Mouse (Mus musculus): Measurements from ENCODE around the gene Poc1a.

The Poc1a gene

DNA sequence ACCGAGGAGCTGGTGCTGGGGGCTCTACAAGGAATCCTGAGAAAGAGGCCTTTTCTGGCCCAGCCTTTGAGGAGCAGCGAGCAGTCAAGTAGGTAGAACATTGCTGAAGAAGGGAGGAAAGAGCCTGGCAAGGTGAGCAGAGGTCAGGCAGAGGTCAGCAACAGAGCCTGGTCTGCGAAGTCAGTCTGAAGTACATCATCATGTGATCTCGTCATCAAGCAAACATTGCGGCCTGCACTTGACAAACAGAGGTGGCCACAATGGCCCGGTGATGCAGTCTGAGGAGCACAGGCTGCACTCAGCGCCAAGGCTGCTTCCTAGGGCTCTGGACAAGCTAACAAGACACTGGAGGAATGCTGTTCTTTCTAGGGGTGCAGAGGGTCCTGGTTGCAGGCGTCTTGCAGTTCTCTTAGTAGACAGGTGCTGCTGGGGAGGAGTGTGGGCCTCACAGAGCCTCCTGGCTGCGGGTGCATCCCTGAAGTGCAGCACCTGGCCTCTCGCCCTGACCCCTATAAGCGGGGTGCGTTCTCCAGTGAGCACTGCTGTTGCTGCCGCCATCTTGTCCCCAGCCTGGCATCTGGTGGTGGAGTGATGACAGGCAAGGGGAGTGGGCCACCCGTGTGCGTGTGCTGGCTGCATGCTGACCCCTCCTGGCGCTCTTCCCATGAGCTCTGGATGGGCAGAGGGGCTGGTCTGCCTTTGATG, 21.7 kb downstream of the Poc1a start:
- DNase-seq, result no peak

- no peak for DNase-seq
These were observed 22.6 kb downstream of the Poc1a start for GRCm38 (mm10) chr9:106303460-106303960.

- DNase-seq, result no peak
These were observed 24.4 kb downstream of the Poc1a start for GRCm38 (mm10) chr9:106305228-106305627.

- DNase-seq, result peak; percentile 86
These were observed 25.9 kb downstream of the Poc1a start for GRCm38 (mm10) chr9:106306662-106307351.

DNA sequence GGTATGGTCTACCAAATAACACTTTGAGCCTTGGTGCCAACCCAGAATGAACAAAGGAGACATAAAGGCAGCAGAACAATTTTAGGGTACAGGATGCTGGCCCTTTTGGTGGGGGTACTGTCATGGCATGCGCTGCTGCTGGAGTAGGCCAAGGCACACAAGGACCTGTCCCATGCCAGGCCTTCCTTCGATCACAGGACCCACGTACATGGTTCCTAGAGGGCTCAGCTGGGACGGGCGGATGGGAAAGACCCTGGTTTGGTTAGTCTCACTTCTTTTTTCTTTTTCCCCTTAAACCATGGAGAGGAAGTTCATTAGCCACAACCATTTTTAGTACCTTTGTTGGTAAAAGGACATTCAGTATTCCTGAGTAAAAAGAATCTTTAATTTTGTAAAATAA, 27.3 kb downstream of the Poc1a start:
- DNase-seq, result no peak

DNA sequence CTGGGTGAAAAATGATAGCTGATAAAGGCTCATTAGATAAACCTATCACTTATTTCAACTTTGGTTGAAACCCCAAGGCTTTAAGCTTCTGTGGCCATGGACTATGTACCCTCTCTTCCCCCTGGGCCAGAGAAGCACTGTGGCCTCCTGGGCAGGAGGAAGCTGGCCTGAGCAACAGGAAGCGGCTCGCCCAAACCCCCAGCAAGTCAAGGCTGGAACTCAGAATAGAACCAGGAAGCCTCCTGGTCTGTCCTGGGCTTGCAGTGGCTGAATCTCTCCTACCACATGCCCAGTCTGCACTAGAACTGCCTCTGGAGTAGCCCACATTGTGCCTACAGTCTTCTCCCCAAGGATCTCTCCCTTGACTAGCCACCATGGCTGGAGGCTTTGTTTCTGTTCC, 27.7 kb downstream of the Poc1a start:
- peak; percentile 27 to 50 for DNase-seq

DNA sequence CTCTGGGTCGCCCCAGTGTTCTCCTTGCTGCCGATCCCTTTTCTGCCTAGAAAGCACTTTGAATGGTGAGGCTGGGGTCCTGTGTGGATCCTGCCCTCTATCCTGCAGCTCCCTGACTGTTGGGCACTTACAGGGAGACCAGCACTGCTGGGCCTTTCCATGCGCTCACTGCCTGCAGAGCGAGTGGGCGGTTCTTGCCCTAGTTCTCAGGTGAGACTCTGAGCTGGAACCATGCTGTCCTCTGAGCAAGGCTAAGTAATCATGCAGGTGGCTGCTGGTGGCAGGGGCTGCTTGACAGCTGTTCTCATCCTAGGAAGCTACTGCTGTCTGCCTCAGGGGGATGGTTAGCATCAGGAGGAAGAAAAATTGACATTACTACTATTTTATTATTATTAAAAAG, 28.1 kb downstream of the Poc1a start:
- no peak for DNase-seq

DNA sequence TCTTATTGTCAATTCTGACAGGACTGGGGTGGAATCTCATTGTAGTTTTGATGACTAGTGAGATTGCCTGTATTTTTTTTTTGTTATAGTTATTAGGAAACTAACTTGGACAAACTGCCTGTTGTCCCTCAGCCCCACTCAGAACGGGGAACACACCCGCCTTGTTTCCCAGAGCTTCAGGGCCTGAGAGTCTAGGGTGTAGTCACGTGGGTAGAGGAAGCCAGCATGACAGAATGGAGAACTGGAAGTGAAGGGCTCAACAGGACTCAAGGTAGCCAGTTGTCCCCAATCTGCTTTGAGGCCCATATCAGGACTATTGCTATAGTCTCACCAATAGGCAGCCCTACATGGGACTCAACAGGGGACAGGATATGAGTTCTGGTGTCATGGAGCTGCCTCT, 29.0 kb downstream of the Poc1a start:
- DNase-seq, result no peak

- DNase-seq, result no peak
These were observed 30.8 kb downstream of the Poc1a start for GRCm38 (mm10) chr9:106311625-106312191.

DNA sequence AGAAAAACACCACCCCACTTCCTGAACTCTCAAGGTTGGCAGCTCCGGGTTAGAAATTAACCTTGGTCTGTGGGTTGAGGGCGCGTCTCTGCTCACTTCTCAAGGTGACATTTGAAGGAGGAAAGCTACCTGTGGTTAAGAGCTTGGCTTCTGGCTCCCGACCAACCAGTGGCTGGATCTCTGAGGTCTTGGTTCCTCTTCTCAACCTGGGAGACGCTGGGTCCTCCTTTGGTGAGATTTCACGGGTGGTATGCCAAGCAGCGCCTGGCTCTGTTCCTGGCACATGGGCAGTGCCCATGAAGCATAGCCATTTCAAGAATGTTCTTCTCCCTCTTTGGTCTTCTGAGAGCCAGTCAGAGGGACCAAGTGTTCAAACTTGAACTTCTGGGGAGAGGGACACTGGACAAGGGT, 32.1 kb downstream of the Poc1a start:
- DNase-seq, result peak in 1 of 2 experiments; percentile 40

DNA sequence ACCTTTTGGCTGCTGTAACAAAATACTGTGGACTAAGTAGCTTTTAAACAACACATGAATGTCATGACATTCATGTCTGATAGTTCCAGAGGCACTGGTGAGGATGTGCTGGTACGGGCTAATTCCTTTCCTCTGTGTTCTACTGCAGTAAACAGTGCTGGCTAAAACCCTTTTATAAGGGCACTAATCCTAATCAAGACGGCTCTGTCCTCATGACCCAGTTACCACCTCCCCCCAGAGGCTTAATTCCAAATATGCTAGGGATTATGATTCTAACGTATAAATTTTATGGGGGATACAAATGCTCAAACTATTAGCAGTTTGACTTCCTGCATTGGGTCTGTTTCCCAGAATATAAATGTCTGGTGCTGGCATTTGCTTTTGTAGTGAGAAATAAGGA, 33.3 kb downstream of the Poc1a start:
- no peak for DNase-seq

DNA sequence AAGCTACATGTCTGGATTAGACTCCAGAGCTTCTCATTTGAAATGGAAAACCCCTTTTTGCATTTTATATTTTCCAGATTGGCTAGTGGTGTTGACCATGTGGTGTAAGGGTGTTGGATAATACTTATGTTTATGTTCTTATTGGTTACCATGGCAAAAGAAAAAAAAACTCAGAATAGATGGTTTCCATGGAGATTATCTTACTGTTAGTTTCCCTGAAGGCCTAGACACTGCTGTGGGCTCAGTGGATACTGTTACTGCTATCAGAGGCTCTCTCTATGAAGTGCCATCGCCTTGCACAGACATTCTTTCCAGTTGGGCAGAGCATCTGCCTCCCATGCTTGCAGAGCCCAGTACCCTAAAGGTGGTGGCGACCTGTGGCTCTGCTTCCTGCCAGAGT, 37.2 kb downstream of the Poc1a start:
- no peak for DNase-seq

DNA sequence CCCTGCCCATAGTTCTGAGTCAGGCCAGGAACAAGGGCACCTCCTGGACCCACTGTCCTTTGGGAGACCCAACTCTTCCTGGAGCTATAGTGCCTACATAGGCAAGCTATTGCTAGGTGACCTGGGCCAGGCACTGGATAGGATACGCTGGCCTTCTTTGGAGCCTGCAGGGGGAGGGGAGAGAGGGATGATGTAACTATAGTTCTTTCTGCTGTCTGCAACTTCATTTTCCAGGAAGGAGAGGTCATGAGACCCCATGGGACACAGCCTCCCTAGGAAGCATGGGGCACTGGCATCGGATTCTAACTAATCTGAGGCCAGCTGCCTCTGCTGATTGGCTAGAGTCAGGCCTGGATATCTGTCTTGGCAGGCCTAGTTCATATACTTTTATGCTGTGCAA, 38.2 kb downstream of the Poc1a start:
- DNase-seq, result no peak

- DNase-seq, result no peak
These were observed 41.6 kb downstream of the Poc1a start for GRCm38 (mm10) chr9:106322497-106322896.

DNA sequence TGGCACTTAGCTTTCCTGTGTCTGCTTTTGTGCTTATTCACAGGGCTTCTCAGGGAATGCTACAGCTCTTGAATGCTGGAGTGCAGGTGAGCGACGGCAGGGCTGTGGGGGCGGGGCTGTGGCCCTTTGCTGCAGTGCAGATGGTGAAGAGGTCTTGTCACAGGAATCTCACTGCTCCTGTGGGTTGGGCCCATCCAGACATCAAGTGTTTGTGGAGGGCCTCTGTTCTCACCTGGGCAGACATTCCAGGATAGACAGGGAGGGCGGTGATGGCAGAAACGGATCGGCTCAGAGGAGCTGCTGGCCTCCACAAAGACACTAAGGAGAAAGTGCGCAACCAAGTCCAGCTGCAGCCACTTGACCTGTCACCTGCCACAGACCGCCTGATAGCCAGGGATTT, 45.4 kb downstream of the Poc1a start:
- no peak for DNase-seq

DNA sequence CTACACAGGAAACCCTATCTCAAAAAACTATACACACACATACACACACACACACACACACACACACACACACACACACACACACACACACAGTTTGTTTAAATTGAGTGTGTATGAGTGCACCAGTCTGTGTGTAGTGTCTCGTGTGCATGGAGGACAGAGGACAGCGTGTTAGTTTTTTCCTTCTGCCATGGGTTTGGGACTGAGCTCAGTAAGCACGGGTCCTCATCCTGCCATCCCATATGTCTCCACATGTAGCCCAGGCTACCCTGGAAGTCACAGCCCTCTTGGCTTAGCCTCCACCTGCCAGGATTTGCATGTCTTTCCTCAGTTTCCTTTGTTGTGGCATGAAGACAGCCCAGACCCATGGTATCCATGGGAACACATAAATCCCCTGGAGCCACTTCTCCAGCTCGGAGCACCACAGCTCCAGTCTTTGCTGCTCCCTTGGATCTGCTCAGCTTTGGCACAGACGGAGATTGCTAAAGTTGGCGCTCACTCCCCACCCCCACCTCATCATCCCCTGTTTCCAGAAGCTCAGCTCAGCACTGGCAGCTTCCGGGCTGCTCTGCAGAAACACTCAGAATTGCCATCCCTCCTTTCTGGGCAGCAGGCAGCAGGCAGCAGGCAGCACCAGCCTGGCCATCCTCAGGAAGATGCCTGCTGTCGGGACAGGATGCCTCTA, 46.4 kb downstream of the Poc1a start:
- DNase-seq, result no peak

- DNase-seq, result no peak
These were observed 47.3 kb downstream of the Poc1a start for GRCm38 (mm10) chr9:106328068-106328610.

DNA sequence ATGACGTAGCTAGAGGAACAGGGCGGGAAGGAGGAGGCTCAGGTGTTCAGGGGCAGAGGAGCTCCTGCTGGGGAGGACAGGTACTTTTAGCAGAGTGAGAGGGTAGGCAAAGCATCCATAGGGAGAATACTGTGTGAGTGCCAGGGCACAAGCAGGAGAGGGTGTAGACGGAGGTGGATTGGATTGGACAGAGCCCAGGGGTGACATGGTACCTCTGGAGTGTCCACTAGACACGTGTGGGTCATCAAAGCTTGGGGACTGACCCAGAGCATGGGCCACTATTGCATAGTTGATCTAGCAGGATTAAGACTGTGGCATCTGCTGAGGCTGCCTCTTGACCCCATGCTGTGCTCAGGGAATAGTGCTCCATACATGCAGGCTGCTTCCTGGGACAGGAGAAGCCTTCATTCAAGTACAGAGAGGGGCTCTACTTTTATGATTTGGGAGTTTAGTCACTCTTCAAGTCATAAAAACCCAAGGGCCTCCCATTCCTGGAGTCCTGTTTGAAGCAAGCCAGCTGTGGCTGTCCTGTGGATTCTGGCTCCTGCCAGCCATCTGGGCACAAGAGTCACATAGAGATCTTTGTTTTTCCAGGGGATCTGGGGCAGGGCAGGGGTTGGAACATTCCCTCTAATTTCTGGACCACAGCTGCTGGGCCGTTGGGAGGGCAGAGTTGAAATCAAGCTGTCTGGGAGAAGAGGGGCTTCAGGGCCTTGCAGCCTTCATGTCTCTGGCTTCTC, 48.1 kb downstream of the Poc1a start:
- DNase-seq, result peak in 1 of 2 experiments; percentile 48

DNA sequence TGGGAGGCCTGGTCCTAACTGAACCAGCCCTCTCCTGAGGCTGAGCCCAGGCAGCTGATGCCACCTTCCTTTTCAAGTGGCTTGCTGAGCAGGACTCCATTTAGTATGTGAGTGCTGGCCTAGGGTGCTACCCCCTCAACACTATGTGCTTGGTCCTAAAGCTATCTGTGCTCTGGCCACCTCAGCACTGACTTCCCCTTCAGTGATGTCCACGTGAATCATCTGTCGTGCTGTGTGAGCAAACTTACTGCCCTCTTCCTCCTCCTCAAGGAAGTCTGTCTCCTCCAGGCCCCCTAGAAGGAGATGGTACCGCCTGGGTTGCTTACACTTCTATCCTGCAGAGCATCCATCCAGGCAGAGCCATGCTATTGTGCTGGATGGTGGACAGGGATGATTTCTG, 51.9 kb downstream of the Poc1a start:
- DNase-seq, result no peak

- peak in 1 of 2 experiments; percentile 26 for DNase-seq
These were observed 56.8 kb downstream of the Poc1a start for GRCm38 (mm10) chr9:106337620-106338019.

- DNase-seq, result peak in 1 of 2 experiments; percentile 51
These were observed 57.8 kb downstream of the Poc1a start for GRCm38 (mm10) chr9:106338462-106339172.

- DNase-seq, result no peak
These were observed 58.3 kb downstream of the Poc1a start for GRCm38 (mm10) chr9:106339173-106339558.
